Mouse (Mus musculus): ENCODE results near the gene Gm37240.

- TF ChIP-seq EP300 (optimal IDR thresholded peaks at IDR 0.05) (no peak), CTCF (IDR thresholded peaks at IDR 0.05; ENCODE audit: low read depth) (no peak)
These were observed 1329.0 kb downstream of the Gm37240 start for GRCm38 (mm10) chr3:84558301-84558700.
